Mouse (Mus musculus): ENCODE measurements around the gene 4930452B06Rik. TPM values are rescaled to one million over a fixed set of nuclear protein-coding genes. Genes with fewer than 3 reads are reported as not detected.

The 4930452B06Rik gene
- polyA plus RNA-seq, 1 experiment from 2014 or later, result 13.0 TPM

GRCm38 (mm10) chr14:8477348-8477747, 188.7 kb downstream of the 4930452B06Rik start:
- Histone ChIP-seq H3K36me3 (no peaks in the 10 kb centered on the region), H3K27me3 (no peaks in the 10 kb centered on the region), H3K27ac (no peak overlapping the region), H3K9me3 (no peaks in the 10 kb centered on the region), H3K4me1 (peaks cover 10% of the 10 kb centered on the region; the same call in 1 of the 2 replicates), H3K4me2 (replicated peaks) (no peak overlapping the region), H3K4me3 (no peak overlapping the region), H3K9ac (no peak overlapping the region)
- no peak for ATAC-seq (ENCODE audit: insufficient number of reproducible peaks, insufficient read depth, low FRiP score, low TSS enrichment)
- WGBS, result 64% methylated on average over 8 of the region's 8 CpGs

DNA sequence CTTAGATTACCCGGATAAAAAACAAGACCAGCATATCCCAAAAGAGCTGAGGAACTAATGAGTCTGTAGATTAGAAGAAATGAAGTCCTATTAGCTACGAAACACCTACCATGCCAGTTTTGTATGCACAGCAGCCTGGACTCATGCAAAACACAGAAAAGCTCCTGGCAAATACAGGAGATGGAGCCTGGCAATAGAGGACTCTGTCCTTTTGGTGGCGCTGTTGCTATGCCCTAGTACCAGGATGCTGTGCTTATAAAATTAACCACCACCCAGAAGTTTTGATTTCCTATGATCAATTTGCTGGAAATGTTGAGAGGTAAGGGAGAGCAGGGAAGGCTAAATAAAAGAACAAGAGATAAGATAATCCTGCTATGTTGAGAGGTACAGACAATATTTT, 189.4 kb downstream of the 4930452B06Rik start:
- Histone ChIP-seq H3K4me1 (peaks cover 10% of the 10 kb centered on the region; the same call in 1 of the 2 replicates), H3K9me3 (no peaks in the 10 kb centered on the region), H3K4me2 (replicated peaks) (no peak overlapping the region), H3K9ac (no peak overlapping the region), H3K27ac (no peak overlapping the region), H3K27me3 (no peaks in the 10 kb centered on the region), H3K36me3 (no peaks in the 10 kb centered on the region), H3K4me3 (no peak overlapping the region)
- 63% methylated on average over 3 of the region's 3 CpGs for WGBS
- no peak for ATAC-seq (ENCODE audit: insufficient number of reproducible peaks, insufficient read depth, low FRiP score, low TSS enrichment)

DNA sequence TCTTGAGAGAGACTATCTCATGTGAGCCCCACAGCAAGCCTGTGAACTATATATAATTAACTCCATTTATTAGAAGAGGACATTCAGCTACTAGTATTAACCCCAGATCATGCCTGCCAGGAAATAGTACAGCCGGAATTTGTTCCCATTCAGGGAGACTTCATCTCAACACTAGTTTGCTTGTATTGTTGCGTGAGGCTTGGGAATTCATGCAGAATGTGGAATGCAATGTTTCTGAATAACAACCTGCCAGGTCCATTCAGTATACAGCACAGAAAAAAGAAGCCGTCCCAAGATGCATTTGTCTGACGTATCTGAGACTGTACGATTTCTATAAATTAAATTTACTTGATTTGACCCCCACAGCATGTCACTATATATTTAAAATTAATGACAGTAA, 190.2 kb downstream of the 4930452B06Rik start:
- Histone ChIP-seq H3K27me3 (no peaks in the 10 kb centered on the region), H3K36me3 (no peaks in the 10 kb centered on the region), H3K4me1 (peaks cover 10% of the 10 kb centered on the region; the same call in 1 of the 2 replicates), H3K9me3 (no peaks in the 10 kb centered on the region), H3K27ac (no peak overlapping the region), H3K4me3 (no peak overlapping the region), H3K9ac (no peak overlapping the region), H3K4me2 (replicated peaks) (no peak overlapping the region)
- no peak for ATAC-seq (ENCODE audit: insufficient number of reproducible peaks, insufficient read depth, low FRiP score, low TSS enrichment)
- 81% methylated on average over 5 of the region's 5 CpGs for WGBS

- Histone ChIP-seq H3K27me3 (no peaks in the 10 kb centered on the region), H3K9me3 (no peaks in the 10 kb centered on the region), H3K27ac (no peak overlapping the region), H3K36me3 (no peaks in the 10 kb centered on the region), H3K9ac (no peak overlapping the region), H3K4me1 (peaks cover 10% of the 10 kb centered on the region; the same call in 1 of the 2 replicates), H3K4me2 (replicated peaks) (no peak overlapping the region), H3K4me3 (no peak overlapping the region)
- 58% methylated on average over 2 of the region's 2 CpGs for WGBS
- ATAC-seq (ENCODE audit: insufficient number of reproducible peaks, insufficient read depth, low FRiP score, low TSS enrichment), result no peak
Observed at GRCm38 (mm10) chr14:8472884-8473283, 193.2 kb downstream of the 4930452B06Rik start.

DNA sequence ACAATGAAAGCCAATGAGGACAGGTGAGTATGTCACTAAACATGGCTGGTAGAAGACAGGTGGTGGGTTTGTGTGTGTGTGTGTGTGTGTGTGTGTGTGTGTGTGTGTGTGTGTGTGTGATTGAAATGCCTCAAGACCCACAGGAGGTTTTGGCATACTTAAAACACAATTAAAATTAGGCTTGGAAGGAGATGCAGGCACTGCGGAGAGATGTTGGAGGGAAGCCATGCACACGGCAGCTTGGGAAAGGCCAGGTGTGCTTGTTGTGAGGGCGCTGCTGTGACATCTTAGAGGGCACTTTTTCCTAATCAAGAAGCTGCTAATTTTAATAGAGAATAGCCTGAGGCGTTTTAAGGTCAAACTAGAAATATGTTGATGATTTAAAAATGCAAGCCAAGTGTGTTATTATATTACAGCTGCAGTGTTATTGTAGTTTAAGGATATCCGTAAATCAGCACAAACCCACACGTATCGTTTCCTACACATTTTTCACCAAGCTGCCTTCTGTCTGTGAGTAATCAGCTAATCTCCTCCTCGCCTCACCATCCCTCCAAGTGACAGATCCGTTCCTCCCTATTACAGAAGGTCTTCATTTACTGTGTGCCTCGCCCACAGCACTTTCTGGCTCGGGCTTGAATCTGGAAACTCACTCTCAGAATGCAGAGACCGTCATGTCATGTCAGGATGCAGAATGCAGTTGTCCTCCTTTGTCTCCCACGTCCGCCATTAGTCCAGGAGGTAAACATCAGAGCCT, 201.5 kb downstream of the 4930452B06Rik start:
- Histone ChIP-seq H3K36me3 (no peaks in the 10 kb centered on the region), H3K4me2 (replicated peaks) (no peak overlapping the region), H3K27me3 (no peaks in the 10 kb centered on the region), H3K27ac (no peak overlapping the region), H3K9ac (no peak overlapping the region), H3K4me3 (no peak overlapping the region), H3K4me1 (no peaks in the 10 kb centered on the region), H3K9me3 (no peaks in the 10 kb centered on the region)
- ATAC-seq (ENCODE audit: insufficient number of reproducible peaks, insufficient read depth, low FRiP score, low TSS enrichment), result no peak
- 58% methylated on average over 14 of the region's 14 CpGs for WGBS

DNA sequence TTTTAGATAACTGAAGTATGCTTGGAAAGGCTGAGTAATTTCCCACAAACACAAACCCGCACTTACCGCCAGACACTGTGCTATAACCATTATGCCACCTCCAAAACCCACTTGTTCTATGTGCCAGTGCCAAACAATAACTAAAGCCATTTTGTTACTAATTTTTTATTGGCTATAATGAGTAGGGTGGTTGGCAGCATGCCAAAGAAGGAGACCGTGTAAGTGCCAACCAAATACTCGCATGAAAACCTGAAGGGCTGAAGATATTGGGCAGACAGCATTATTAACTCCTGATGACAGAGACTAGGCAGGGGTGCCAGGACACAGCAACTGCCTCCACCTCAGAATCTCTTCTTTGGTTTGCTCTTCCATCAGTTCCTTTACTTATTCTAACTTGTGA, 203.1 kb downstream of the 4930452B06Rik start:
- Histone ChIP-seq H3K9ac (no peak overlapping the region), H3K9me3 (no peaks in the 10 kb centered on the region), H3K4me3 (no peak overlapping the region), H3K36me3 (no peaks in the 10 kb centered on the region), H3K27me3 (no peaks in the 10 kb centered on the region), H3K4me2 (replicated peaks) (no peak overlapping the region), H3K27ac (no peak overlapping the region), H3K4me1 (no peaks in the 10 kb centered on the region)
- WGBS, result 84% methylated on average over 4 of the region's 4 CpGs
- ATAC-seq (ENCODE audit: insufficient number of reproducible peaks, insufficient read depth, low FRiP score, low TSS enrichment), result no peak

- Histone ChIP-seq H3K27me3 (no peaks in the 10 kb centered on the region), H3K4me2 (replicated peaks) (no peak overlapping the region), H3K27ac (no peak overlapping the region), H3K9me3 (no peaks in the 10 kb centered on the region), H3K4me3 (no peak overlapping the region), H3K36me3 (no peaks in the 10 kb centered on the region), H3K9ac (no peak overlapping the region), H3K4me1 (no peaks in the 10 kb centered on the region)
- ATAC-seq (ENCODE audit: insufficient number of reproducible peaks, insufficient read depth, low FRiP score, low TSS enrichment), result no peak
- 58% methylated on average over 6 of the region's 6 CpGs for WGBS
Observed at GRCm38 (mm10) chr14:8462321-8462909, 203.6 kb downstream of the 4930452B06Rik start.

GRCm38 (mm10) chr14:8460226-8461129, 205.6 kb downstream of the 4930452B06Rik start:
- Histone ChIP-seq H3K9me3 (no peaks in the 10 kb centered on the region), H3K27ac (no peak overlapping the region), H3K27me3 (no peaks in the 10 kb centered on the region), H3K36me3 (no peaks in the 10 kb centered on the region), H3K9ac (no peak overlapping the region), H3K4me2 (replicated peaks) (no peak overlapping the region), H3K4me1 (no peaks in the 10 kb centered on the region), H3K4me3 (no peak overlapping the region)
- ATAC-seq (ENCODE audit: insufficient number of reproducible peaks, insufficient read depth, low FRiP score, low TSS enrichment), result no peak
- WGBS, result 38% methylated on average over 19 of the region's 19 CpGs

- H3K36me3 ChIP-seq, result no peaks in the 10 kb centered on the region
- no peak overlapping the region for H3K4me3 ChIP-seq
- no peaks in the 10 kb centered on the region for H3K4me1 ChIP-seq
- no peaks in the 10 kb centered on the region for H3K27me3 ChIP-seq
- no peaks in the 10 kb centered on the region for H3K9me3 ChIP-seq
- WGBS, result 70% methylated on average over 4 of the region's 4 CpGs
- H3K27ac ChIP-seq, result no peak overlapping the region
- H3K9ac ChIP-seq, result no peak overlapping the region
- no peak for ATAC-seq (ENCODE audit: insufficient number of reproducible peaks, insufficient read depth, low FRiP score, low TSS enrichment)
- H3K4me2 ChIP-seq (replicated peaks), result no peak overlapping the region
Observed at GRCm38 (mm10) chr14:8459759-8460158, 206.3 kb downstream of the 4930452B06Rik start.

GRCm38 (mm10) chr14:8451117-8451516, 214.9 kb downstream of the 4930452B06Rik start:
- no peak for ATAC-seq (ENCODE audit: insufficient number of reproducible peaks, insufficient read depth, low FRiP score, low TSS enrichment)
- Histone ChIP-seq H3K27ac (no peak overlapping the region), H3K9ac (no peak overlapping the region), H3K4me2 (replicated peaks) (no peak overlapping the region), H3K4me1 (no peaks in the 10 kb centered on the region), H3K4me3 (no peak overlapping the region), H3K36me3 (no peaks in the 10 kb centered on the region), H3K9me3 (no peaks in the 10 kb centered on the region), H3K27me3 (no peaks in the 10 kb centered on the region)
- WGBS, result 94% methylated on average over 4 of the region's 4 CpGs

GRCm38 (mm10) chr14:8450342-8450741, 215.7 kb downstream of the 4930452B06Rik start:
- H3K27me3 ChIP-seq, result no peaks in the 10 kb centered on the region
- no peak overlapping the region for H3K9ac ChIP-seq
- H3K27ac ChIP-seq, result no peak overlapping the region
- H3K9me3 ChIP-seq, result no peaks in the 10 kb centered on the region
- no peak for ATAC-seq (ENCODE audit: insufficient number of reproducible peaks, insufficient read depth, low FRiP score, low TSS enrichment)
- no peak overlapping the region for H3K4me2 ChIP-seq (replicated peaks)
- H3K4me3 ChIP-seq, result no peak overlapping the region
- no peaks in the 10 kb centered on the region for H3K4me1 ChIP-seq
- WGBS, result 91% methylated on average over 6 of the region's 6 CpGs
- no peaks in the 10 kb centered on the region for H3K36me3 ChIP-seq
